Mouse (Mus musculus): ENCODE results near the gene Egfem1.

GRCm38 (mm10) chr3:29036620-29037019 is 45.2 kb upstream of the Egfem1 start:
- TF ChIP-seq CTCF (IDR thresholded peaks at IDR 0.05; ENCODE audit: low read depth) (no peak), EP300 (IDR thresholded peaks at IDR 0.05; ENCODE audit: low read depth) (no peak)
